Mouse (Mus musculus): ENCODE results near the gene Wdr83. TPM values are rescaled to one million over a fixed set of nuclear protein-coding genes. Genes with fewer than 3 reads are reported as not detected.
"Not testable (repeated sequence)": the region's sequence is repeated elsewhere in the genome, so short reads cannot be mapped to it uniquely, and the experiment has no call there.

Gene Wdr83
- polyA plus RNA-seq (2014; fragmentation: Nextera tagmentation; extraction: Ambion mirVana), result 47.3 and 57.4 TPM in 2 replicates

DNA sequence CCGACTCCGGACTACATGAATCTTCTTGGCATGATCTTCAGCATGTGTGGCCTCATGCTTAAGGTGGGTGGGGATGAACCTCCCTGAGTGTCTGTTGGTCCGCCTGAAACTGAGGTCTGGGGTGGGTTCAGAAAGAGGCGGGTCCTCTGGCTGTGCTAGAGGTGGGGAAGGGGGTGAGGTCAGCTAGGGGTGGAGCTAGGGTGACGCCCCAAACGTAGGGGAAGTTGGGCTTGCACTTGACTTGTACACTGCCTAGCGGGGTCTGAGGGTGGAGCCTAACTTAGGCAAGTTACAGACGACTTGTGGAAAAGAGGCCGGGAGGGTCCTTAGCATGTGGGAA lies at the start of gene Wdr83:
Gene Wdr83 (minus strand): TSS at position 91 of the 340 bp plus-strand sequence.
- peak within 1 kb of the TSS; percentile 86 for H3K9ac ChIP-seq (ENCODE audit: low read length)
- peak within 1 kb of the TSS; percentile 61 for H3K4me3 ChIP-seq (ENCODE audit: low read depth, low read length)
- ATAC-seq (replicated peaks; ENCODE audit: low FRiP score) (peak; percentile 38), DNase-seq (ENCODE audit: low spot score) (peak; percentile 65)
- 2% methylated on average over 9 of the region's 9 CpGs for WGBS
- H3K36me3 ChIP-seq (ENCODE audit: control insufficient read depth, insufficient read depth, low read length), result no peaks in the 10 kb centered on the region
- H3K27me3 ChIP-seq (ENCODE audit: control insufficient read depth, insufficient read depth, low read length), result no peaks in the 10 kb centered on the region
- peak within 1 kb of the TSS; percentile 76 for H3K4me2 ChIP-seq (ENCODE audit: low read depth, low read length, severe bottlenecking)
- H3K4me1 ChIP-seq (replicated peaks; ENCODE audit: control insufficient read depth, insufficient read depth, low read length), result peaks cover 4% of the 10 kb centered on the region; the same call in 1 of the 2 replicates
- H3K9me3 ChIP-seq (ENCODE audit: control insufficient read depth, low read length), result no peaks in the 10 kb centered on the region
- no peak within 1 kb of the TSS for H3K27ac ChIP-seq (ENCODE audit: low read depth, low read length)

GRCm38 (mm10) chr8:85123691-85124090 lies 42.6 kb upstream of the Wdr83 start:
- Histone ChIP-seq H3K27me3 (ENCODE audit: control insufficient read depth, insufficient read depth, low read length) (no peaks in the 10 kb centered on the region), H3K36me3 (ENCODE audit: control insufficient read depth, insufficient read depth, low read length) (no peaks in the 10 kb centered on the region), H3K9me3 (ENCODE audit: control insufficient read depth, low read length) (no peaks in the 10 kb centered on the region), H3K4me1 (replicated peaks; ENCODE audit: control insufficient read depth, insufficient read depth, low read length) (peaks cover 3% of the 10 kb centered on the region; the same call in 1 of the 2 replicates), H3K9ac (ENCODE audit: low read length) (no peak overlapping the region), H3K27ac (ENCODE audit: low read depth, low read length) (no peak overlapping the region), H3K4me2 (ENCODE audit: low read depth, low read length, severe bottlenecking) (no peak overlapping the region), H3K4me3 (ENCODE audit: low read depth, low read length) (no peak overlapping the region)
- no peak for DNase-seq (ENCODE audit: low spot score)
- no peak for ATAC-seq (replicated peaks; ENCODE audit: low FRiP score)
- WGBS, result 94% methylated on average over 8 of the region's 8 CpGs

- ATAC-seq (replicated peaks; ENCODE audit: low FRiP score), result no peak
- no peak within 1 kb of the TSS for H3K9ac ChIP-seq (ENCODE audit: low read length)
- DNase-seq (ENCODE audit: low spot score), result no peak
- no peak within 1 kb of the TSS for H3K4me2 ChIP-seq (ENCODE audit: low read depth, low read length, severe bottlenecking)
- H3K4me3 ChIP-seq (ENCODE audit: low read depth, low read length), result no peak within 1 kb of the TSS
- H3K27ac ChIP-seq (ENCODE audit: low read depth, low read length), result no peak within 1 kb of the TSS
- H3K9me3 ChIP-seq (ENCODE audit: control insufficient read depth, low read length), result no peaks in the 10 kb centered on the region
- no peaks in the 10 kb centered on the region for H3K36me3 ChIP-seq (ENCODE audit: control insufficient read depth, insufficient read depth, low read length)
- no peaks in the 10 kb centered on the region for H3K27me3 ChIP-seq (ENCODE audit: control insufficient read depth, insufficient read depth, low read length)
- H3K4me1 ChIP-seq (replicated peaks; ENCODE audit: control insufficient read depth, insufficient read depth, low read length), result peaks cover 3% of the 10 kb centered on the region; the same call in 1 of the 2 replicates
- WGBS, result 81% methylated on average over 3 of the region's 3 CpGs
Measured at GRCm38 (mm10) chr8:85122995-85123394, 41.9 kb upstream of the Wdr83 start, which contains the start of gene Zfp791. TSS of gene Zfp791 (minus strand) at chr8:85123095.

GRCm38 (mm10) chr8:85120251-85120650 lies 39.1 kb upstream of the Wdr83 start:
- not testable (repeated sequence) for H3K27me3 ChIP-seq (ENCODE audit: control insufficient read depth, insufficient read depth, low read length); H3K27ac ChIP-seq (ENCODE audit: low read depth, low read length); ATAC-seq (replicated peaks; ENCODE audit: low FRiP score); H3K9ac ChIP-seq (ENCODE audit: low read length); H3K4me1 ChIP-seq (replicated peaks; ENCODE audit: control insufficient read depth, insufficient read depth, low read length); H3K9me3 ChIP-seq (ENCODE audit: control insufficient read depth, low read length); DNase-seq (ENCODE audit: low spot score); H3K36me3 ChIP-seq (ENCODE audit: control insufficient read depth, insufficient read depth, low read length); H3K4me3 ChIP-seq (ENCODE audit: low read depth, low read length); H3K4me2 ChIP-seq (ENCODE audit: low read depth, low read length, severe bottlenecking)
- 75% methylated on average over 5 of the region's 5 CpGs for WGBS

GRCm38 (mm10) chr8:85119052-85119981 lies 38.2 kb upstream of the Wdr83 start:
- ATAC-seq (replicated peaks; ENCODE audit: low FRiP score), result peak; percentile 74
- peak overlapping the region; percentile 69 for H3K9ac ChIP-seq (ENCODE audit: low read length)
- H3K27ac ChIP-seq (ENCODE audit: low read depth, low read length), result 0 out of 2 replicates have a peak overlapping the region, but pooled peaks have one; percentile 18

GRCm38 (mm10) chr8:85116984-85117383 lies 35.9 kb upstream of the Wdr83 start:
- Histone ChIP-seq H3K9me3 (ENCODE audit: control insufficient read depth, low read length) (no peaks in the 10 kb centered on the region), H3K4me3 (ENCODE audit: low read depth, low read length) (no peak overlapping the region), H3K9ac (ENCODE audit: low read length) (no peak overlapping the region), H3K4me1 (replicated peaks; ENCODE audit: control insufficient read depth, insufficient read depth, low read length) (peaks cover 3% of the 10 kb centered on the region; the same call in 1 of the 2 replicates), H3K36me3 (ENCODE audit: control insufficient read depth, insufficient read depth, low read length) (no peaks in the 10 kb centered on the region), H3K4me2 (ENCODE audit: low read depth, low read length, severe bottlenecking) (no peak overlapping the region), H3K27ac (ENCODE audit: low read depth, low read length) (no peak overlapping the region), H3K27me3 (ENCODE audit: control insufficient read depth, insufficient read depth, low read length) (no peaks in the 10 kb centered on the region)
- WGBS, result 92% methylated on average over 7 of the region's 7 CpGs
- no peak for DNase-seq (ENCODE audit: low spot score)
- ATAC-seq (replicated peaks; ENCODE audit: low FRiP score), result no peak

More at GRCm38 (mm10) chr8:85119052-85119981, 38.2 kb upstream of the Wdr83 start:
- no peaks in the 10 kb centered on the region for H3K36me3 ChIP-seq (ENCODE audit: control insufficient read depth, insufficient read depth, low read length)
- peak; percentile 84 for DNase-seq (ENCODE audit: low spot score)
- peak overlapping the region; percentile 53 for H3K4me3 ChIP-seq (ENCODE audit: low read depth, low read length)
- 7% methylated on average over 37 of the region's 37 CpGs for WGBS
- no peaks in the 10 kb centered on the region for H3K9me3 ChIP-seq (ENCODE audit: control insufficient read depth, low read length)
- H3K4me1 ChIP-seq (replicated peaks; ENCODE audit: control insufficient read depth, insufficient read depth, low read length), result peaks cover 3% of the 10 kb centered on the region; the same call in 1 of the 2 replicates
- peak overlapping the region; percentile 83 for H3K4me2 ChIP-seq (ENCODE audit: low read depth, low read length, severe bottlenecking)
- no peaks in the 10 kb centered on the region for H3K27me3 ChIP-seq (ENCODE audit: control insufficient read depth, insufficient read depth, low read length)

DNA sequence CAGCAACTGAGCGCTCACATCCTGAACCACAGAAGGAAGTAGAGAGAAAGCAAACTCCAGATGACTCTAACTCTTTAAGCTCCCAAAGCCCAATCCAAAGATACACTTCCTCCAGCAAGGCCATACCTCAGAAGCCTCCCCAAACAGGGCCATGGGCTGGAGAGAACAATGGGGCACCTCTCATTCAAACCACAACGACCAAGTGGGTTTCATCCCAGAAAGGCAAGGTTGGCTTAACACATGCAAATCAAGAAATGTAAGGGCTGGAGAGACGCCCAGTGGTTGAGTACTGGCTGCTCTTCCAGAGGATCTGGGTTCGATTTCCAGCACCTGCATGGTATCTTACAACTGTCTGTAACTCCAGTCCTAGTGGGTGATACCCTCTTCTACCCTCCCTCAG lies 34.4 kb upstream of the Wdr83 start:
- Histone ChIP-seq H3K4me3 (ENCODE audit: low read depth, low read length) (no peak overlapping the region), H3K9me3 (ENCODE audit: control insufficient read depth, low read length) (no peaks in the 10 kb centered on the region), H3K4me2 (ENCODE audit: low read depth, low read length, severe bottlenecking) (no peak overlapping the region), H3K27ac (ENCODE audit: low read depth, low read length) (no peak overlapping the region), H3K36me3 (ENCODE audit: control insufficient read depth, insufficient read depth, low read length) (no peaks in the 10 kb centered on the region), H3K4me1 (replicated peaks; ENCODE audit: control insufficient read depth, insufficient read depth, low read length) (peaks cover 3% of the 10 kb centered on the region; the same call in 1 of the 2 replicates), H3K27me3 (ENCODE audit: control insufficient read depth, insufficient read depth, low read length) (no peaks in the 10 kb centered on the region), H3K9ac (ENCODE audit: low read length) (no peak overlapping the region)
- no peak for ATAC-seq (replicated peaks; ENCODE audit: low FRiP score)
- WGBS, result 70% methylated on average over 4 of the region's 4 CpGs
- DNase-seq (ENCODE audit: low spot score), result no peak

- no peak overlapping the region for H3K4me3 ChIP-seq (ENCODE audit: low read depth, low read length)
- H3K9me3 ChIP-seq (ENCODE audit: control insufficient read depth, low read length), result no peaks in the 10 kb centered on the region
- ATAC-seq (replicated peaks; ENCODE audit: low FRiP score), result no peak
- H3K27ac ChIP-seq (ENCODE audit: low read depth, low read length), result no peak overlapping the region
- WGBS, result 90% methylated on average over 10 of the region's 10 CpGs
- no peak overlapping the region for H3K4me2 ChIP-seq (ENCODE audit: low read depth, low read length, severe bottlenecking)
- no peak overlapping the region for H3K9ac ChIP-seq (ENCODE audit: low read length)
- no peaks in the 10 kb centered on the region for H3K27me3 ChIP-seq (ENCODE audit: control insufficient read depth, insufficient read depth, low read length)
- no peaks in the 10 kb centered on the region for H3K4me1 ChIP-seq (replicated peaks; ENCODE audit: control insufficient read depth, insufficient read depth, low read length)
- no peaks in the 10 kb centered on the region for H3K36me3 ChIP-seq (ENCODE audit: control insufficient read depth, insufficient read depth, low read length)
- DNase-seq (ENCODE audit: low spot score), result no peak
Measured at GRCm38 (mm10) chr8:85113241-85113640, 32.1 kb upstream of the Wdr83 start.
